Mouse (Mus musculus) E14TG2a.4 (cell line): ENCODE data around the gene Rpp25l.

Source experiments
- H3K27me3 ChIP-seq: 2 replicates; pipeline ENCODE4 v1.6.1; 2014; ENCODE audit warnings: low read length, control low read depth; ENCODE audit not compliant: insufficient read depth
- H3K36me3 ChIP-seq: 2 replicates; pipeline ENCODE4 v1.6.1; 2014; ENCODE audit warnings: low read length, control low read depth; ENCODE audit not compliant: insufficient read depth
- H3K4me1 ChIP-seq: replicated peaks from 2 replicates; pipeline ENCODE4 v1.6.1; 2014; ENCODE audit warnings: low read depth, low read length, control low read depth
- H3K4me3 ChIP-seq: replicated peaks from 2 replicates; pipeline ENCODE4 v1.5.1; 2014; ENCODE audit warnings: mild to moderate bottlenecking, low read length
- H3K9me3 ChIP-seq: 2 replicates; pipeline ENCODE4 v1.6.1; 2014; ENCODE audit warnings: low read length, control low read depth
- CTCF ChIP-seq: conservative IDR thresholded peaks from 2 replicates; pipeline ENCODE4 v1.5.1; 2014; ENCODE audit warnings: low read length
- NANOG ChIP-seq: IDR thresholded peaks from 2 replicates; pipeline ENCODE4 v1.6.1; 2014; ENCODE audit warnings: borderline replicate concordance, low read length, mixed read lengths
- POU5F1 ChIP-seq: IDR thresholded peaks from 2 replicates; pipeline ENCODE4 v1.6.1; 2014; ENCODE audit warnings: low read length, borderline replicate concordance

Rpp25l gene

GRCm38 (mm10) chr4:41677006-41677629, 36.2 kb downstream of the Rpp25l start:
- Histone ChIP-seq H3K4me3 (peak overlapping the region; percentile 24; the same call in 1 of the 2 replicates), H3K36me3 (no peaks in the 10 kb centered on the region), H3K27me3 (peaks cover 74% of the 10 kb centered on the region), H3K9me3 (no peaks in the 10 kb centered on the region), H3K4me1 (peaks cover 55% of the 10 kb centered on the region)
- TF ChIP-seq CTCF (no peak), POU5F1 (no peak), NANOG (no peak)

- peaks cover 61% of the 10 kb centered on the region for H3K4me1 ChIP-seq
- no peaks in the 10 kb centered on the region for H3K36me3 ChIP-seq
- peaks cover 74% of the 10 kb centered on the region for H3K27me3 ChIP-seq
- peak overlapping the region; percentile 24 for H3K4me3 ChIP-seq
- H3K9me3 ChIP-seq: no peaks in the 10 kb centered on the region
- TF ChIP-seq POU5F1 (no peak), CTCF (no peak), NANOG (no peak)
Observed at GRCm38 (mm10) chr4:41676248-41677005, 36.9 kb downstream of the Rpp25l start.

- Histone ChIP-seq H3K27me3 (peaks cover 56% of the 10 kb centered on the region), H3K36me3 (no peaks in the 10 kb centered on the region), H3K4me1 (peaks cover 64% of the 10 kb centered on the region), H3K9me3 (no peaks in the 10 kb centered on the region), H3K4me3 (no peak overlapping the region)
- TF ChIP-seq POU5F1: no peak
- no peak for TF ChIP-seq CTCF
- no peak for TF ChIP-seq NANOG
Observed at GRCm38 (mm10) chr4:41673186-41673585, 40.1 kb downstream of the Rpp25l start.

- Histone ChIP-seq H3K36me3 (no peaks in the 10 kb centered on the region), H3K4me3 (0 out of 2 replicates have a peak overlapping the region, but pooled peaks have one; percentile 10), H3K4me1 (peaks cover 61% of the 10 kb centered on the region), H3K27me3 (peaks cover 49% of the 10 kb centered on the region), H3K9me3 (no peaks in the 10 kb centered on the region)
- TF ChIP-seq NANOG (no peak), POU5F1 (no peak), CTCF (no peak)
Observed at GRCm38 (mm10) chr4:41672522-41672963, 40.8 kb downstream of the Rpp25l start.

- no peak for TF ChIP-seq NANOG
- TF ChIP-seq CTCF: no peak
- no peak for TF ChIP-seq POU5F1
- H3K9me3 ChIP-seq: no peaks in the 10 kb centered on the region
- peaks cover 57% of the 10 kb centered on the region for H3K4me1 ChIP-seq
- no peaks in the 10 kb centered on the region for H3K36me3 ChIP-seq
- peaks cover 44% of the 10 kb centered on the region for H3K27me3 ChIP-seq
- H3K4me3 ChIP-seq: 0 out of 2 replicates have a peak overlapping the region, but pooled peaks have one; percentile 10
Observed at GRCm38 (mm10) chr4:41671963-41672480, 41.3 kb downstream of the Rpp25l start.

GRCm38 (mm10) chr4:41671500-41671899, 41.8 kb downstream of the Rpp25l start:
- Histone ChIP-seq H3K27me3 (peaks cover 40% of the 10 kb centered on the region), H3K4me1 (peaks cover 57% of the 10 kb centered on the region), H3K36me3 (no peaks in the 10 kb centered on the region), H3K4me3 (no peak overlapping the region), H3K9me3 (no peaks in the 10 kb centered on the region)
- TF ChIP-seq CTCF: no peak
- TF ChIP-seq NANOG: no peak
- TF ChIP-seq POU5F1: no peak

- Histone ChIP-seq H3K9me3 (no peaks in the 10 kb centered on the region), H3K27me3 (peaks cover 38% of the 10 kb centered on the region), H3K36me3 (no peaks in the 10 kb centered on the region), H3K4me1 (peaks cover 55% of the 10 kb centered on the region), H3K4me3 (peak overlapping the region; percentile 17; the same call in 1 of the 2 replicates)
- TF ChIP-seq POU5F1: no peak
- TF ChIP-seq CTCF: no peak
- no peak for TF ChIP-seq NANOG
Observed at GRCm38 (mm10) chr4:41670836-41671235, 42.5 kb downstream of the Rpp25l start.

GRCm38 (mm10) chr4:41666646-41667045, 46.7 kb downstream of the Rpp25l start:
- H3K4me3 ChIP-seq: peak overlapping the region; percentile 35; the same call in 1 of the 2 replicates
- no peak for TF ChIP-seq CTCF
- no peak for TF ChIP-seq POU5F1
- TF ChIP-seq NANOG: no peak
- no peaks in the 10 kb centered on the region for H3K9me3 ChIP-seq
- H3K36me3 ChIP-seq: no peaks in the 10 kb centered on the region
- peaks cover 30% of the 10 kb centered on the region for H3K27me3 ChIP-seq
- H3K4me1 ChIP-seq: peaks cover 72% of the 10 kb centered on the region
